Mouse (Mus musculus): ENCODE data around the gene Ttll13.
A peak's percentile ranks its signal among the peaks of the same experiment; 100 is the strongest.

The Ttll13 gene

GRCm38 (mm10) chr7:80215398-80215797 lies 30.8 kb upstream of the Ttll13 start:
- peak; percentile 81 for DNase-seq

DNA sequence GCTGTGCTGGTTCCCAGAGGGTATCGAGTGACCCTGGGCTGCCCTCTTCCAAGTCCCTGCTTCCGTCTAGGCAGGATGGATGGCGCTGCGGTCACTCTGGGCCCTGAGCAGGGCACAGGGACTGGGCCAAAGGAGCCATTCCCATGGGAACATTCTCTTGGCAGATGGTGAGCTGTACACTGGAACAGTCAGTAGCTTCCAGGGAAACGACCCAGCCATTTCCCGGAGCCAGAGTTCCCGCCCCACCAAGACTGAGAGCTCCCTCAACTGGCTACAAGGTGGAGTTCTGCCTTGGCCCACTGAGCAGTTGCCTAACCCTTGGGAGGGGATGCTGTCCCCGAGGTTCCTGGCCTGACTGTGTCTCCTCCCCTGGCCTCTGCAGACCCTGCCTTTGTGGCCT lies 29.6 kb upstream of the Ttll13 start:
- no peak for DNase-seq

GRCm38 (mm10) chr7:80218666-80219065 lies 27.5 kb upstream of the Ttll13 start:
- no peak for DNase-seq

DNA sequence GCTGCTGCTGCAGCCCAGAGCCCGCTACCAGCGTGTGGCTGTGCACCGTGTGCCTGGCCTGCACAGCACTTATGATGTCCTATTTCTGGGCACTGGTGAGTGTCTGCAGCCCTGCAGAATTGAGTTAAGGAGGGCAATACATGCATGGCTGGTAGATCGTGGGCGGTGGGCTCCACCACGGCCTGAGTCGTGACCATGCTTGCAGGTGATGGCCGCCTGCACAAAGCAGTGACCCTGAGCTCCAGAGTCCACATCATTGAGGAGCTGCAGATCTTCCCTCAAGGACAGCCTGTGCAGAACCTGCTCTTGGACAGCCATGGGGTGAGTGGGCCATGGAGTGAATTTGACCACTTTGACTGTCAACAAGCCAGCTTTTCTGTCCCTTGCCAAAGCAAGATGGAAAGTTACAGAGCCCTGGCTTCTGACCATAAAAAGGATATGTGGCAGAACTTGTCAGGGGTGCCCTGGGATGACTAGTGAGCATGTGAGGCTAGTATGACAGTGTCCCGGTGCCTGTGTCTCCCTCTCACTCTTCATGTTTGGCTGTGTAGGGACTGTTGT lies 25.9 kb upstream of the Ttll13 start:
- no peak for DNase-seq

DNA sequence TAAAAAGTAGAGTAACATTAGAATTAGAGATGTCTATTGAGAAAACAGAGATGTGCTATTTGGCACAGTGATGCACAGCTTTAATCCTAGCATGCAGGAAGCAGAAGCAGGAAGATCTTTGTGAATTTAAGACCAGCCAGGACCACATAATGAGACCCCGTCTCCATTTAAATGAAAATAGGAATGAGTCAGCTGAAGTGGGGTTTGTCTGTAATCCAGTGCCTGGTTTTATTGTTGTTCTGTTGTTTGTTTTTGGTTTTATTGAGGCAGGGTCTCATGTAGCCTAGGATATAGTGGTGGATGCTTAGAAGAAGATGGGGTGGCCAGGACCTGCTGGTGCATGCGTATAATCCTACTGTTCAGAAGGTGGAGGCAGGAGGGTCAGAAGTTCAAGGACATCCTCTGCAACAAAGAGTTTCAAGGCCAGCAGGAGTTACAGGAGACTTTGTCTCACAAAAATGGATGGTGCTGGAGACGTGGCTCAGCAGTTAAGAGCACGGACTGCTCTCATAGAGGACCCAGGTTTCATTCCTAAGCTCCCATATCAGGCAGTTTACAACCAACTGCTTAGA lies 24.9 kb upstream of the Ttll13 start:
- DNase-seq, result no peak

DNA sequence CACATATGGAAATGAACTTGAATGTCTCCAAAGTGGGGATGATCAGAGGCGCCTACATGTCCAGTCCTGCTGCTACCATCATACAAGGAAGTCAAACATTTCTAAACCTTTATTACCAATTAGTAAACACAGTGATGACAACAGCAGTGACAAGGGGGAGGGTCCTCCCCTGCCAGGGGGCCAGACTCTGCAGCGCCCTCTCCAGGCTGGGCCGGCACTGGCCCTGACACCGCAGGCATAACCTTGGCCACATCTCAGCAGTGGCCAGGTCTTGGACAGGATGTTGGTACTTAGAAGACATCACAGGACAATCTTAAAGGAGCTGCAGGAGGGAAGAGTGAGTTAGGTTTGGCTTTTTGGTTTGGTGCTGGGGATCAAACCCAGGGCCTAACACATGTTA lies 19.1 kb upstream of the Ttll13 start:
- DNase-seq, result no peak

- DNase-seq, result no peak
Observed at GRCm38 (mm10) chr7:80230196-80230595, 16.0 kb upstream of the Ttll13 start.

GRCm38 (mm10) chr7:80231971-80232488 lies 14.1 kb upstream of the Ttll13 start:
- peak; percentile 16 for DNase-seq

DNA sequence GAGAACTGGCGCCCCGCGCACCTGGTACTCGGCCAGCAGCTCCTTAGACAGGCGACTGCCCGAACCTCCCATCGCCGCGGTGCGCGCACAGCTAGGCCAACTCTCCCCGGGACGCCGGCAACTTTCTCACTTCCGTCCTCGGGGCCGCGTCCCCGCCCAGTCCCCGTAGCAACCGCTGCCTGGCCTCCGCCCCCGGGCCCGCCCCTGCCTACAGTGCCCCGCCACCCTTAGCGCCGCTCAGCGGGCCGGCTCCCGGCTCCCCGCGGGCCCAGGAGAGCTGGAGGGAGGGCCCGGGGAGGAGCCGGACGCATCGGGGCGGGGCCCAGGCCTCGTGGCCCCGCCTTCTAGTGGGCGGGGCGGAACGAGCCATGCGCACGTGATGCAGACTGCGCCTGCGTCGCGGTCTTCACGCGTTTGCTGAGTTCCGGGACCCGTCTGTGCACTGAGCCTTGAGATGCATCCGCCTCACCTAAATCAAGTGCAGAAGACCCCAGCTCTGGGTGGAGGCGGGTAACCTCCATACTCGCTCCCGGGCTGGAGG lies 13.6 kb upstream of the Ttll13 start, which contains the start of the genes Cib1 and Gdpgp1:
Gene Cib1, minus strand, starts transcription at position 325 of the 541 bp plus-strand sequence.
Gene Gdpgp1, plus strand, starts transcription at position 377 of the 541 bp plus-strand sequence.
- peak; percentile 92 for DNase-seq

GRCm38 (mm10) chr7:80233799-80234198 lies 12.4 kb upstream of the Ttll13 start:
- no peak for DNase-seq

DNA sequence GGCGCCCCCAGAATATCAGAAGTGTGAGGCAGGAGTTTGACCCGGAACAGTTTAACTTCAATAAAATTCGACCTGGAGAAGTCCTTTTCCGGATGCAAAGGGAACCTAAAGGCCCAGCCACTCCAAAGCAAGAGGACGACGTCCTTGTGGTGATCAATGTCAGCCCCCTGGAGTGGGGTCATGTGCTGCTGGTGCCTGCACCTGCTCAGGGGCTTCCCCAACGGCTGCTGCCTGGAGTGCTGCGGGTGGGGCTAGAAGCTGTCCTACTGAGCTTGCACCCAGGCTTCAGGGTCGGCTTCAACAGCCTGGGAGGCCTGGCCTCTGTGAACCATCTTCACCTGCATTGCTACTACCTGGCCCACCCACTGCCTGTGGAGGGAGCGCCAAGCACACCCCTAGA lies 7.6 kb upstream of the Ttll13 start:
- no peak for DNase-seq

DNA sequence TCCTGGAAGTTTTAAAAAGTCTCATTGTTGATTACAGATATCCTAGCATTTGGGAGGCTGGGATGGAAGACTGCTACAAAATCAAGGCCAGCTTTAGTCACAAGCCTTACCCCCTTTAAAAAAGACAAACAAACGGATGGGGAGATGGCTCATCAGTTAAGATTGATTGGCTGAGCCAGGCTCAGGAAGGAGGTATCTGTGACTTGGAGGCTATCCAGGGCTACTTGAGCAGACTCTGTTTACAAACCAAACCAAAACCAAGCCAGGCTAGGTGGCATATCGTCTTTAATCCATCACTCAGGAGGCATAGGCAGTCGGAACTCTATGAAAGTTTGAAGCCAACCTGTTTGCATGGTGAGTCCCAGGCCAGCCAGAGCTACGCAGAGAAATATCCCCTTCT lies 4.5 kb upstream of the Ttll13 start:
- DNase-seq, result no peak

DNA sequence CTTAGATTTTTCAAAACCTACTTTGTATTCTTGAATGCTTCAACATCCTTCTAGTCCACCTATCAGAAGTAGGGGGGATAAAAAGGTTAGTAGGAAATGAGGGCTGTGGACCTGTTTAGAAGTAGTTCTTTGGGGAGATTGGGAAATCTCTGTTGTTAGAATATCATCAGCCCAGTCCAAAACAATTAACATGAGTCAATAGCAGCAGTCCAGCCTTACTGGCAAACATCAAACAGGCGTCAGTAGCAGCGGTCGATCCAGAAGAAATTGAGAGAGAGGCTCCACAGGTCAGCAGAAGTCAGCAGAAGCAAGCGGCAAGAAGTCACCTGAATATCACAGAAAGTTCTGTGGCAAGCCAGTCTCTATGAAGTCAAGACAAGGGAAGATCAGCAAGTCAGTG lies 1.3 kb upstream of the Ttll13 start:
- no peak for DNase-seq

GRCm38 (mm10) chr7:80246859-80247258 lies 683 bp downstream of the Ttll13 start:
- no peak for DNase-seq

- DNase-seq, result no peak
Observed at GRCm38 (mm10) chr7:80252437-80252836, 6.3 kb downstream of the Ttll13 start.

- DNase-seq, result no peak
Observed at GRCm38 (mm10) chr7:80252886-80253285, 6.7 kb downstream of the Ttll13 start.

DNA sequence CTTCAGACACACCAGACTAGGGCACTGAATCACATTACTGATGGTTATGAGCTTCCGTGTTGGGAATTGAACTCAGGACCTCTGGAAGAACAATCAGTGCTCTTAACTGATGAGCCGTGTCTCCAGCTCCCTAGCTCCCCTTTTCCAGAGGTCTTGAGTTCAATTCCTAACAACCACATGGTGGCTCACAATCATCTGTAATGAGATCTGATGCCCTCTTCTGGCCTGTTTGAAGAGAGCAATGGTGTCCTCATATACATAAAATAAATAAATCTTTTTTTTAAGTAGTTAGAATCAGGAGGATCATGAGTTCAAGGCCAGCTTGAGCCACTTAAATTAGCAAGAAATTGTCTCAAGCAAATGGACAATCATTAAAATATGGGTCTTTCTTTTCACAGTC lies 9.8 kb downstream of the Ttll13 start:
- no peak for DNase-seq

GRCm38 (mm10) chr7:80257706-80258105 lies 11.5 kb downstream of the Ttll13 start:
- no peak for DNase-seq

- peak; percentile 82 for DNase-seq
Observed at GRCm38 (mm10) chr7:80260625-80261371, 14.6 kb downstream of the Ttll13 start, which contains the start of gene Ngrn. Ngrn (plus strand) TSS chr7:80261215.

GRCm38 (mm10) chr7:80261372-80261990 lies 15.3 kb downstream of the Ttll13 start:
- peak; percentile 22 for DNase-seq

DNA sequence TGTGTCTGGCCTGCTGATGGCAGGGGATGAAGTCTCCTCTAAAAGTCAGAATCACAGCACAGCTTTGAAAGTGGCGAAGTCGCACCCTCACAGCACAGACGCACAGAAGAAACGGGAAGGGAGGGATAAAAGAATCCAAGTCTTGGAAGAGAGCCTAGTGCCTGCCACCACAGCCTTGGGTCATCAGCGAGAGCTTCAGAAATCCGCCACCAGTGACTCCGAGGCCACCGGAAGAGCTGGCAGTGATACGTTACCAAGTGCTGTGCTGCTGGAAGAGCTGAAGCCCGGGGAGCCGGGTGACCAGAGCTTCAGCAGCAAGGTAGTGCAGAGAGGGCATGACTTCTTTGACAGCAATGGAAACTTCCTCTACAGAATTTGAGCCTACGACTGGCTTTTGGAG lies 18.4 kb downstream of the Ttll13 start:
- no peak for DNase-seq

- no peak for DNase-seq
Observed at GRCm38 (mm10) chr7:80267764-80268163, 21.6 kb downstream of the Ttll13 start.

Measured in right cerebral cortex, postnatal 14 days (tissue).